Mouse (Mus musculus) forebrain, postnatal 0 days (tissue): Measurements from ENCODE around the gene Gm20683. TPM values are rescaled to one million over a fixed set of nuclear protein-coding genes. Genes with fewer than 3 reads are reported as not detected.

Source experiments
- ATAC-seq: fragments of 200-750 bp; cut with Nextera tagmentation; 2 replicates; pipeline ENCODE4 v1.8.0; 2017; ENCODE audit warnings: mild to moderate bottlenecking, moderate library complexity
- DNase-seq: peaks from one replicate; pipeline ENCODE4 v3.0.0-alpha.2; 2015
- H3K27ac ChIP-seq: fragments of 300-500 bp; sonication (generic); 2 replicates; pipeline ENCODE4 v1.5.1; 2014; ENCODE audit warnings: low read depth, mild to moderate bottlenecking, antibody characterized with exemption, low read length, moderate library complexity, mixed read lengths
- H3K27me3 ChIP-seq: fragments of 300-500 bp; sonication (generic); 2 replicates; pipeline ENCODE4 v1.6.1; 2014; ENCODE audit warnings: mild to moderate bottlenecking, low read length, mixed read lengths; ENCODE audit not compliant: insufficient read depth
- H3K36me3 ChIP-seq: fragments of 300-500 bp; sonication (generic); 2 replicates; pipeline ENCODE4 v1.6.1; 2014; ENCODE audit warnings: mild to moderate bottlenecking, moderate library complexity; ENCODE audit not compliant: insufficient read depth
- H3K4me1 ChIP-seq: fragments of 300-500 bp; sonication (generic); 2 replicates; pipeline ENCODE4 v1.6.1; 2014; ENCODE audit warnings: antibody characterized with exemption; ENCODE audit not compliant: insufficient read depth
- H3K4me2 ChIP-seq: fragments of 300-500 bp; sonication (generic); 2 replicates; pipeline ENCODE4 v1.6.1; 2014; ENCODE audit warnings: low read depth, mild to moderate bottlenecking, moderate library complexity
- H3K4me3 ChIP-seq: fragments of 300-500 bp; sonication (generic); 2 replicates; pipeline ENCODE4 v1.5.1; 2014; ENCODE audit warnings: low read depth, low read length, mixed read lengths
- H3K9ac ChIP-seq: fragments of 300-500 bp; sonication (generic); 2 replicates; pipeline ENCODE4 v1.6.1; 2014; ENCODE audit warnings: mild to moderate bottlenecking
- H3K9me3 ChIP-seq: fragments of 300-500 bp; sonication (generic); 2 replicates; pipeline ENCODE4 v1.6.1; 2016; ENCODE audit warnings: low read length
- CTCF ChIP-seq: sonication (generic); IDR thresholded peaks from 2 replicates; pipeline ENCODE4 v1.5.1; 2016; ENCODE audit warnings: antibody characterized with exemption, control low read depth, low read depth
- WGBS: fragments of 180-500 bp; shearing (Covaris S2); extraction: QIAGEN DNeasy Blood & Tissue Kit; methylation state at CpG from one replicate; pipeline ENCODE4 v1.1.7; 2014; 5-methylcytosine and 5-hydroxymethylcytosine counted together
- polyA plus RNA-seq: library from polyadenylated mRNA; unstranded; fragments of >200 nt; fragmentation: Nextera tagmentation; extraction: Ambion mirVana; gene quantifications from 2 replicates; pipeline ENCODE4 v1.2.1, GENCODE M21; 2015
- total RNA-seq: library from RNA; depleted of rRNA; stranded (reverse); fragments of >200 nt; gene quantifications from 2 replicates; pipeline ENCODE4 v1.2.3, GENCODE M21; 2014

The Gm20683 gene
- total and polyA plus RNA-seq, 2 experiments from 2014 or later = 12.3 to 23.8 TPM

DNA sequence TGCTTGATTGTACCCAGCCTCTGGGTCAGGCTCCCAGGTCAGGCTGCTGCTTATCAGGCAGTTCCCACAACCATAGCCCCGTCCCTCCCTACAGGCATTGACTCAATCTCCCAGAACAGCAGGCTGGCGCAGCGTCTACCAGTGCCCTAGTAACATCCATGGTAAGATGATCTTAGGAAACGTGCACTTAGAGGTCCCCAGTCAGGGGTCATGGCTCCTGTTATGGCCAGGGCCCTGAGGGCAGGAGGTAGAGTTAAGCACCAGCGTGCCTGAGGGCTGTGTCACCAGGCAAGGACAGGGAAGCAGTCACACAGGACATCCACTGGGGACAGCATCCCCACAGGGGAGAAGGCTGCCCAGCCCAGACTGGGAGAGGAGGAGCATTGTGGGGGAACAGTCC is 40.7 kb upstream of the Gm20683 start:
- no peak overlapping the region for H3K9ac ChIP-seq
- H3K4me2 ChIP-seq = no peak overlapping the region
- H3K27ac ChIP-seq = no peak overlapping the region
- no peak; the same call in 1 of the 2 replicates for TF ChIP-seq CTCF
- peaks cover 36% of the 10 kb centered on the region for H3K36me3 ChIP-seq
- H3K4me3 ChIP-seq = no peak overlapping the region
- WGBS = 49% methylated on average over 5 of the region's 5 CpGs
- no peaks in the 10 kb centered on the region for H3K27me3 ChIP-seq
- ATAC-seq (peak; percentile 30), DNase-seq (no peak)
- H3K9me3 ChIP-seq = no peaks in the 10 kb centered on the region
- H3K4me1 ChIP-seq = no peaks in the 10 kb centered on the region

DNA sequence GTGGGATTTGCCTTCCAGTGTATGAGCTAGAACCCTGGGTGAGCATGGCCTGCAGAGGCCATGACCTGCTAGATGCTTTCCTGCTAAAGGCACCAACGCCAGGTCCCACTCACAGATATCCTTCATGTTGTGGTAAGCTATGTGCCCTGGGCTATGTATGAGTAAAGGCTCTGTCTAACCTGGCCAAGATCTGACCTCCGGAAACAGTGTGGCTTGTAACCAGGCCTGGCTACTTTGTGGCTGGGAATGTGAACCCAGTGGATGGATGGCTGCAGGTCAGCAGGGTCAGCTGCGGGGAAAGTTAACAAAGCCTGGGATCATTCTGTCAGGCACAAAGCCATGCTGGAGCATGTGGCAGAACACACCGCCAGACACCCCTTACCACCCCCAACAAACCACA is 40.1 kb upstream of the Gm20683 start:
- Histone ChIP-seq H3K36me3 (peaks cover 36% of the 10 kb centered on the region), H3K27ac (no peak overlapping the region), H3K4me3 (no peak overlapping the region), H3K9ac (no peak overlapping the region), H3K4me1 (0 out of 2 replicates have a peak, but pooled peaks cover 5% of the 10 kb centered on the region), H3K27me3 (no peaks in the 10 kb centered on the region), H3K4me2 (no peak overlapping the region), H3K9me3 (no peaks in the 10 kb centered on the region)
- TF ChIP-seq CTCF = no peak
- ATAC-seq = no peak
- WGBS = 44% methylated on average over 4 of the region's 4 CpGs
- no peak for DNase-seq

DNA sequence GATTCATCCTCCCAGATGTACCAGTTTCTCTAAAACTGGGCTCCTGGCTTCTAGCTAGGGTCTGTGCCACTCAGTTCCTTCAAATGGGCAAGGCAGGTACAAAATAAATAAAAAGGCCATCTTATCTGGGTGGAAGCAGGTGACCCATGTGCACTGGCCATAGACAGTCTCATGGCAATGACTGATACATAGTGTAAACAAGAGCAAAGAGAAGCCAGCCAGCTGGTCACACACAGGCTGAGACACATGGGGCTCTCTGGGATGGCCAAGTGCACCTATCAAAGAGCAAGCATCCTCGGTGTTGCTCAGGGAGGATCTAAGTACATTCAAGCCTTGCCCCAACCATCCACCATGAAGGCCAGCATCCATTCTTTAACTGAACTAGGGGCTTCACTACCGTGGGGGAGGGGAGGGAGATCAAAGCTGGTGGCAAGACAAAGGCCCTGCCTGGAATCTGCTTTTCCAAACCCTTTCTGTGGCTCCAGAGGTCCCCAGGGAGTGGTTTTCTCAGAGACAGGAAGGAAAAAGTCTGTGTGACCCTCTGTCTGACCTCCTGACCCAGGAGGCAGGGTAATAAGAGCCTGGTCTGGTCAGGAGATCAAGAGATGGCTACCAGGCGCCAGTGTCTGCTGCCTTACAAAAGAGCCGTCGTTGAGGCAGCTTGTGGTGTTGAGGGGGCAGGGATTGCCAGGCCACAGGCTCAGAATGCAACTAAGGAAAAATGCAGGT is 39.5 kb upstream of the Gm20683 start:
- Histone ChIP-seq H3K9ac (no peak overlapping the region), H3K27ac (no peak overlapping the region), H3K27me3 (no peaks in the 10 kb centered on the region), H3K4me2 (no peak overlapping the region), H3K36me3 (peaks cover 36% of the 10 kb centered on the region), H3K9me3 (no peaks in the 10 kb centered on the region), H3K4me1 (peaks cover 10% of the 10 kb centered on the region; the same call in 1 of the 2 replicates), H3K4me3 (no peak overlapping the region)
- WGBS = 6% methylated on average over 5 of the region's 5 CpGs
- TF ChIP-seq CTCF = no peak
- no peak for ATAC-seq
- DNase-seq = no peak

DNA sequence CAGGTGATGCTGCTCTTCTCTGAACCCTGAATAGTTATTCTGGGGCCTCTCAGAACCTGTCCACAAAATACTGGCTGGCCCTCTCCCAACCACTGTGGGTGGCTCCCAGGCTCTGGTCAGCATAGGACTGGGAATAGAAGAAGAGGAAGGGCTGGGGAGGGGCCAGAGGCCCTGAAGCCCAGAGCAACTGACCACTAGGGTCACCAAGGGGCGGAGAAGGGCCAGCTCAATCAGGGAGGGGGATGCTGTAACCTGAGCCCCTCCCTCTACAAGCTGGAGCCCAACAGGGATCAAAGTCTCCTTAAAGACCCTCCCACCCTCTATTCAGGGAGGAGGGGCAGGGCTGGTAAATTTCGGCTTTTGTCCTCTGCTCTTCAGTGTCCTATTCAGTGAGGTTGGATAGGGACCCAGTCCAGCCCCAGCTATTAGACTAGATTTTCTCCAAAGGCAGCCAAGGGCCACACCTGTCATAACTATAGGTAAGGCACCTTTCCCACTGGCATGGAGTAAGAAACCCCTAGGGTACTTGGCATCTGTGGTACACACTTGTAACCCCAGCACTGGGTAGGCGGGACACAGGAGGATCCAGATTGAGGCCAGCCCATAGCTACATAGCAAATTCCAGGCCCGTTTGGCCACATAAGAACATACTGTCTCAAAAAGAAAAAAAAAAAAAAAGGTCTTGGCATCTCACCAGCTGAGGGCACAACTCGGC is 38.8 kb upstream of the Gm20683 start, which contains the start of gene Wfikkn1:
Wfikkn1 (minus strand) TSS at position 663 of the 715 bp plus-strand sequence.
- Histone ChIP-seq H3K9ac (no peak within 1 kb of the TSS), H3K27ac (no peak within 1 kb of the TSS), H3K4me3 (no peak within 1 kb of the TSS), H3K36me3 (peaks cover 36% of the 10 kb centered on the region), H3K27me3 (no peaks in the 10 kb centered on the region), H3K4me2 (no peak within 1 kb of the TSS), H3K9me3 (no peaks in the 10 kb centered on the region), H3K4me1 (peaks cover 12% of the 10 kb centered on the region; the same call in 1 of the 2 replicates)
- WGBS = 37% methylated on average over 5 of the region's 5 CpGs
- no peak for TF ChIP-seq CTCF
- ATAC-seq = no peak
- no peak for DNase-seq

DNA sequence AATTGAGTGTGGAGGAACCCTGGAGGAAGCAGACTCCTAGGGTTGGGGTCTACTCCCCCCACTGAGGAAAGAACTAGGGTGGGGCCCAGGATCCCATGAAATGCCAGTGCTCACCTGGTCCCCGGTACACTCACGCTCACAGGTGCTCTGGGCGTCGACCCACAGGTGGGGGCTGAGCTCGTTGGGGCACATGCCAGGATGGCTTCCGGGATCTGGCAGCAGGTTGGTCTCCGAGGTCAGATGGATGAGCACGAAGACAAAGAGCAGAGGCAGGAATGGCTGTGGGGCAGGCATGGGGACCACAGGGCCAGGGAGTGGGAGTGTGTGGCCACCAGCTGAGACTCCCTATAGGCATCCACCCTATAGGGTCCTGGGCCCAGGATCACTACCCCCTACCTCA is 38.2 kb upstream of the Gm20683 start:
- ATAC-seq (no peak), DNase-seq (no peak)
- TF ChIP-seq CTCF = no peak
- Histone ChIP-seq H3K4me1 (peaks cover 12% of the 10 kb centered on the region; the same call in 1 of the 2 replicates), H3K9me3 (no peaks in the 10 kb centered on the region), H3K4me3 (no peak overlapping the region), H3K36me3 (peaks cover 33% of the 10 kb centered on the region), H3K4me2 (no peak overlapping the region), H3K27ac (no peak overlapping the region), H3K27me3 (no peaks in the 10 kb centered on the region), H3K9ac (no peak overlapping the region)
- 79% methylated on average over 8 of the region's 8 CpGs for WGBS

DNA sequence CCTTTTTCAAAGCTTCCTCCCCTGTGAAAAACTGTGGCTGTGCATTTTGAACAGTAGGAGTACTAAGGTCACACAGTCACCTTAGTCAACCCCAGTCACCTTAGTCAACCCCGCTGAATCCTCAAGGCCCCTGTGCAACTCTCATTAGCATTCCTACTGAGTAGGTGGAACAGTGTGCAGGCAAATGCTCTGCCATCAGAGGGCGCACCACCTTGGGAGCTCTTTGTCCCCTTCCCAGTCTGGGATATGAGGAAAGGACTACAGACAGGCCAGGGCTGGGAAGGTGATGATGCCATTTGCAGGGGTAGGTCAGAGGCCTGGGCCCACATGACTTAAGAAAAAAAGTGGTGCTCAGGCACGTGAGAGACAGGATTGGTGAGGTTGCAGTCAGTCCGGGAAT is 37.7 kb upstream of the Gm20683 start:
- WGBS = 46% methylated on average over 4 of the region's 4 CpGs
- DNase-seq = no peak
- no peak overlapping the region for H3K4me3 ChIP-seq
- H3K9me3 ChIP-seq = no peaks in the 10 kb centered on the region
- H3K27ac ChIP-seq = no peak overlapping the region
- no peaks in the 10 kb centered on the region for H3K27me3 ChIP-seq
- no peak overlapping the region for H3K4me2 ChIP-seq
- H3K9ac ChIP-seq = no peak overlapping the region
- H3K4me1 ChIP-seq = peaks cover 12% of the 10 kb centered on the region; the same call in 1 of the 2 replicates
- no peak for ATAC-seq
- H3K36me3 ChIP-seq = peaks cover 29% of the 10 kb centered on the region
- TF ChIP-seq CTCF = peak; percentile 60

DNA sequence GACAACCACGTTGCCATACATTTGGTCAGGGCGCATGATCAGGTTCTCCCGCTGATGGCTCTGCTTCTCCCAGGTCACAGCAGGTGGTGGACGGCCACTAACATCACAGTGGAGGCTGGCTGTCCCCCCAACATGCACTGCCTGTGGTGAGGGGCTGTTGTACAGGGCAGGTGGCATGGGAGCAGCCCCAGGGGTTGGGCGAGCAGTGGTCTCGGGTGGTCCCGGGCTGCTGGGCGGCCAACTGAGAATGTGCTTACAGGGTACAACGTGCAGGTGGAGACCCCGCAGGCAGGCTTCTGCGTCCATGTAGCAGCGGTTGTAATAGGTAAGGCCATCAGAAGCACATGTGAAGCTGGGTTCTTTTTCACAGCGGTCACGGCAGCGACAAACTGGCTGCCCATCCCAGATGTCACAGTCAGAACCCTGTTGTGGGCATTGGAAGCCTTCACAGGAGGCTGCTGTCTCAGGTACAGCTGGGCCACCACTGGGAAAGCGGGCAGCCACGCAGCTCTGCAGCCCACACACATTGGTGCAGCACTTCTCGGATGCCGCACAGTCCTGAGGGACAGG is 37.1 kb upstream of the Gm20683 start:
- Histone ChIP-seq H3K9me3 (no peaks in the 10 kb centered on the region), H3K27me3 (no peaks in the 10 kb centered on the region), H3K27ac (no peak overlapping the region), H3K4me2 (no peak overlapping the region), H3K9ac (no peak overlapping the region), H3K4me1 (peaks cover 12% of the 10 kb centered on the region; the same call in 1 of the 2 replicates), H3K4me3 (no peak overlapping the region), H3K36me3 (peaks cover 23% of the 10 kb centered on the region)
- TF ChIP-seq CTCF = no peak
- ATAC-seq = no peak
- no peak for DNase-seq
- whole genome bisulfite sequencing = 89% methylated on average over 19 of the region's 19 CpGs
